Mouse (Mus musculus) brain, embryonic 14.5 days (tissue): Measurements from ENCODE around the gene Gm14409.
"Not testable (repeated sequence)": the region's sequence is repeated elsewhere in the genome, so short reads cannot be mapped to it uniquely, and the experiment has no call there.

ENCODE experiments used
- CTCF ChIP-seq: fragments of 200-500 bp; IDR thresholded peaks from 2 replicates; pipeline ENCODE4 v1.5.1; 2012; ENCODE audit warnings: inconsistent platforms, mild to moderate bottlenecking, moderate library complexity, borderline replicate concordance; ENCODE audit not compliant: insufficient read depth, insufficient read length; ENCODE audit errors: extremely low read depth
- POLR2A ChIP-seq: fragments of 200-500 bp; IDR thresholded peaks from 2 replicates; pipeline ENCODE4 v1.6.1; 2012; ENCODE audit warnings: mild to moderate bottlenecking, inconsistent platforms, borderline replicate concordance; ENCODE audit not compliant: poor library complexity, insufficient read depth, insufficient read length, severe bottlenecking; ENCODE audit errors: extremely low read depth

DNA sequence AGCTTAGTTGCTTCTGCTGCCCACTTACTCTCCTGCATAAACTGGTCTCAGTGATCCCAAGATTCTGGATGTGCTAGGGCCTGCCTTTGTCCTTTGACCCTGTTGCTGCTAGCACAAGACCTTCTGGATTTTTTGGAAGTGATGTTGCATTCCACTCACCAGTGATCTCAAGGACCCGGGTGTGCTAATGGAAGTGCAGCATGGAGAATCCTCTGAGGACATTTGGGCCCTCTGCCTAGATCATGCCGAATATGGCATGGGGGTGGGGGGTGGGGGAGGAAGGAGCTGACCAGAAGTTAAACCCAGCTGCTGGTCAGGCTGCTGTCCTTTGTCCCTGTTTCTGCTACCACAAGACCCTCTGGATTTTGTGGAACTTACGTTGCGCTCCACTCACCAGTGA, 42.8 kb upstream of the Gm14409 start:
- TF ChIP-seq POLR2A, CTCF: not testable (repeated sequence)
